Mouse (Mus musculus) intestine, embryonic 15.5 days (tissue): Measurements from ENCODE around the gene Ifi27l2b. TPM values are rescaled to one million over a fixed set of nuclear protein-coding genes. Genes with fewer than 3 reads are reported as not detected.
"Not testable (repeated sequence)": the region's sequence is repeated elsewhere in the genome, so short reads cannot be mapped to it uniquely, and the experiment has no call there.

Experiments used
- ATAC-seq: fragments of 200-750 bp; cut with Nextera tagmentation; 2 replicates; pipeline ENCODE4 v1.8.0; 2017; ENCODE audit warnings: moderate TSS enrichment, moderate library complexity
- H3K27ac ChIP-seq: fragments of 300-500 bp; sonication (generic); 2 replicates; pipeline ENCODE4 v1.5.1; 2015; ENCODE audit warnings: mild to moderate bottlenecking, inconsistent platforms
- H3K27me3 ChIP-seq: fragments of 300-500 bp; sonication (generic); replicated peaks from 2 replicates; pipeline ENCODE4 v1.6.1; 2015; ENCODE audit warnings: inconsistent platforms
- H3K36me3 ChIP-seq: fragments of 300-500 bp; sonication (generic); 2 replicates; pipeline ENCODE4 v1.6.1; 2015; ENCODE audit warnings: inconsistent platforms
- H3K4me1 ChIP-seq: fragments of 300-500 bp; sonication (generic); replicated peaks from 2 replicates; pipeline ENCODE4 v1.6.1; 2015; ENCODE audit warnings: inconsistent platforms
- H3K4me2 ChIP-seq: fragments of 300-500 bp; sonication (generic); replicated peaks from 2 replicates; pipeline ENCODE4 v1.6.1; 2015; ENCODE audit warnings: mild to moderate bottlenecking, inconsistent platforms
- H3K4me3 ChIP-seq: fragments of 300-500 bp; sonication (generic); replicated peaks from 2 replicates; pipeline ENCODE4 v1.5.1; 2015; ENCODE audit warnings: inconsistent platforms
- H3K9ac ChIP-seq: fragments of 300-500 bp; sonication (generic); 2 replicates; pipeline ENCODE4 v1.6.1; 2015; ENCODE audit warnings: inconsistent platforms
- H3K9me3 ChIP-seq: fragments of 300-500 bp; sonication (generic); 2 replicates; pipeline ENCODE4 v1.6.1; 2016; ENCODE audit warnings: inconsistent platforms
- WGBS: fragments of 180-500 bp; shearing (Covaris S2); methylation state at CpG from one replicate; pipeline ENCODE4 v1.1.7; 2015; 5-methylcytosine and 5-hydroxymethylcytosine counted together
- polyA plus RNA-seq: library from polyadenylated mRNA; unstranded; fragments of >200 nt; fragmentation: Nextera tagmentation; extraction: Ambion mirVana; gene quantifications from 2 replicates; pipeline ENCODE4 v1.2.1, GENCODE M21; 2015

Gene Ifi27l2b
- 25.4 and 30.5 TPM in 2 replicates for polyA plus RNA-seq

DNA sequence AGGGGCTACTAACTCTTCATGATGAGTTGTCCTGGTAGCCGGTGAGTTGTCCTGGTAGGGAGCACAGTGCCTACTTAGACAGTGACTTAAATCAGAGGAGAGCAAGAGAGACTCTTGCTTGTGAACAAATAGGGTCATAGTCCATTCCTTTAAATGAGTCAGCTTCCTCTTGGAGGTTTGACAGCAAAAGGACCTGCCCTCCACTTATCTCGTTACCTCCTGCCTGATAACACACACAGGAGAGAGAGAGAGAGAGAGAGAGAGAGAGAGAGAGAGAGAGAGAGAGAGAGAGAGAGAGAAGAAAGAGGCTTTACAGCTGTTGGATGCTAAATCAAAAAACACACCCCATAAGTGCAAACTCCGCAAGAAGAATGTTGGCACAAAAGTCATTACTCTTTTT is at the start of gene Ifi27l2b:
Gene Ifi27l2b, minus strand, starts transcription at position 84 of the 400 bp plus-strand sequence.
- H3K4me2 ChIP-seq = 0 out of 2 replicates have a peak within 1 kb of the TSS, but pooled peaks have one; percentile 17
- 50% methylated on average over 3 of the region's 3 CpGs for WGBS
- H3K9ac ChIP-seq = no peak within 1 kb of the TSS
- ATAC-seq = peak; percentile 96
- H3K4me1 ChIP-seq = 0 out of 2 replicates have a peak, but pooled peaks cover 3% of the 10 kb centered on the region
- no peaks in the 10 kb centered on the region for H3K36me3 ChIP-seq
- H3K4me3 ChIP-seq = no peak within 1 kb of the TSS
- no peaks in the 10 kb centered on the region for H3K27me3 ChIP-seq
- H3K9me3 ChIP-seq = no peaks in the 10 kb centered on the region
- no peak within 1 kb of the TSS for H3K27ac ChIP-seq

GRCm38 (mm10) chr12:103504402-103504801 is 47.4 kb upstream of the Ifi27l2b start:
- Histone ChIP-seq H3K27me3 (no peaks in the 10 kb centered on the region), H3K4me1 (no peaks in the 10 kb centered on the region), H3K9me3 (no peaks in the 10 kb centered on the region), H3K4me2 (no peak overlapping the region), H3K36me3 (no peaks in the 10 kb centered on the region), H3K27ac (no peak overlapping the region), H3K9ac (no peak overlapping the region), H3K4me3 (no peak overlapping the region)
- 63% methylated on average over 3 of the region's 3 CpGs for WGBS
- peak; percentile 55; the same call in 1 of the 2 replicates for ATAC-seq

DNA sequence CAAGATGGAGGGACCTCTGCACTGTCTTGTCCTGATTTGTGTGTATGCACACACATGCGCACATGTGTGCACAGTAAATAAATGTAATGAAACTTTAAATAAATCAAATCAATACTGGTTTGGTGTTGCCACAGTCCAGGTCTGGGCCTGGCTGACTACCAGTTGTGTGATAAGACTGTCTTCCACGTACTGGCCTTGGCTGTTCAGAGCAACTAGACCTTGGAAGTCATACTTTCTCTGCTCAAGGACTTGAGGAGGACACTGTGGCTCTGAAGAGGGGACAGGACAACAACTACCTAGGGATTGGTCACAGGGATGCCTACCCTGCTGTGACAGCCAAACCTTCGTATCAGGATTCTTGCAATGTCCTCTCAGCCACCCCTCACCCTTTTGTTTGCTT is 46.3 kb upstream of the Ifi27l2b start:
- no peak for ATAC-seq

DNA sequence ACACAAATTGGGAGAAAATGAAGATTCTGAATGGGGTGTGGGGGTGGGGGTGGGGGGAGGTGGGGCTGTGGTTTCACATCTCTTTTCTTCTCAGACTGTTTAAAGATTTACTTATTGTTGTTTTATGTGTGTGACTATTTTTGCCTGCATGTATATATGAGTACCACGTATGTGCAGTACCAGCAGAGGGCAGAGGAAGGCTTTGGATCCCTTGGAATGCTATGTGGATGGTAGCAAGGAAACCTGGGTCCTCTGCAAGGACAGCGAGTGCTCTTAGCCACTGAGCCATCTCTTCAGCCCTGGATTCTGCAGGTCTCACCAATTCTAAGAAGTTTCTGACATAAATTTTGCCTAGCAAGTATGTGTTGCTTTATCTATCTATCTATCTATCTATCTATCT is 42.2 kb upstream of the Ifi27l2b start:
- no peaks in the 10 kb centered on the region for H3K27me3 ChIP-seq
- H3K4me1 ChIP-seq = no peaks in the 10 kb centered on the region
- no peak for ATAC-seq
- no peak overlapping the region for H3K9ac ChIP-seq
- WGBS = 80% methylated on average over 2 of the region's 2 CpGs
- no peaks in the 10 kb centered on the region for H3K9me3 ChIP-seq
- no peak overlapping the region for H3K4me2 ChIP-seq
- no peaks in the 10 kb centered on the region for H3K36me3 ChIP-seq
- no peak overlapping the region for H3K4me3 ChIP-seq
- H3K27ac ChIP-seq = no peak overlapping the region

More for the DNA sequence above, 46.3 kb upstream of the Ifi27l2b start:
- H3K9me3 ChIP-seq = no peaks in the 10 kb centered on the region
- H3K4me2 ChIP-seq = no peak overlapping the region
- H3K9ac ChIP-seq = no peak overlapping the region
- H3K27ac ChIP-seq = no peak overlapping the region
- 61% methylated on average over 3 of the region's 3 CpGs for WGBS
- H3K4me3 ChIP-seq = no peak overlapping the region
- no peaks in the 10 kb centered on the region for H3K27me3 ChIP-seq
- H3K4me1 ChIP-seq = no peaks in the 10 kb centered on the region
- no peaks in the 10 kb centered on the region for H3K36me3 ChIP-seq

GRCm38 (mm10) chr12:103498768-103499167 is 41.7 kb upstream of the Ifi27l2b start:
- H3K9ac ChIP-seq = no peak overlapping the region
- no peaks in the 10 kb centered on the region for H3K9me3 ChIP-seq
- no peak for ATAC-seq
- 77% methylated on average over 5 of the region's 5 CpGs for WGBS
- H3K27ac ChIP-seq = no peak overlapping the region
- no peaks in the 10 kb centered on the region for H3K27me3 ChIP-seq
- no peaks in the 10 kb centered on the region for H3K4me1 ChIP-seq
- H3K4me3 ChIP-seq = no peak overlapping the region
- H3K4me2 ChIP-seq = no peak overlapping the region
- H3K36me3 ChIP-seq = no peaks in the 10 kb centered on the region

DNA sequence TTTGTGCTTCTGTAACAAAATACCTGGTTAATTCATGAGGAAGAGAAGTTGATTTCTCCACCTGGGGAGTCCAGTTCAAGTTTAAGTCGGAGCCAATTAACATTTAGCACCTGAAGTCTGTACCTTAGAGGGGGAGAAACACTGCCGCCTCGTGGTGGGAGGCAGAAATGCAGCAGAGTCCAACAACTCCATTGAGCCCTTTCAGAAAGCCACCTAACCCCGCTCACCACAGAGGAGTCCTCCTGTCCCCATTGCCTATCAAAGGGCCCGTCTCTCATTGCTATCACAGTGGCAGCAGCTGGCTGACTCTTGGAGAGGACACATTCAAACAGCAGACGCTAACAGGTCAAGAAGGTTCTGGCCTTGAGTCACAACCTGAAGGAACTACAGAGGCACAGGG is 37.5 kb upstream of the Ifi27l2b start:
- no peak overlapping the region for H3K4me3 ChIP-seq
- WGBS = 23% methylated on average over 6 of the region's 6 CpGs
- H3K9me3 ChIP-seq = no peaks in the 10 kb centered on the region
- H3K36me3 ChIP-seq = no peaks in the 10 kb centered on the region
- H3K27me3 ChIP-seq = no peaks in the 10 kb centered on the region
- H3K4me2 ChIP-seq = no peak overlapping the region
- no peak for ATAC-seq
- H3K4me1 ChIP-seq = no peaks in the 10 kb centered on the region
- no peak overlapping the region for H3K9ac ChIP-seq
- no peak overlapping the region for H3K27ac ChIP-seq

DNA sequence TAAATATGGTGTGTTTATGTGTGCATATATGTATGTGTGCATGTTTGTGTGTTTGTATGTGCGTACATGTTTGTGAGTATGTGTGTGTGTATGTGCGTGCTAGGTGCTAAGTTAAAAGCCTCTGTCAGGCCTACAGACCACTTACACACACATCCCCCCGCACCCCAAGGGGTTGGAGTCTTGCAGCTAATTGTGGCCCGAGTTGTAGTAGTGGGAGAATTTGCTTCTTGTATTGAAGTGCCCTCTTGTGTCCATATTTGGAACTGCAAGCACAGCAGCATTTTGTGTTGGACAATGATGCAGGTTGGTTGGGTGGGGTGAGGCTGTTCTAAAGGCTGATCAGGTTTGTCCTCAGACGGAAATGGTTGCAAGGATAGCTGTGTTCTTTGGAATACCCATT is 35.7 kb upstream of the Ifi27l2b start:
- H3K4me3 ChIP-seq = no peak overlapping the region
- H3K27me3 ChIP-seq = no peaks in the 10 kb centered on the region
- H3K36me3 ChIP-seq = no peaks in the 10 kb centered on the region
- no peak overlapping the region for H3K27ac ChIP-seq
- no peak overlapping the region for H3K9ac ChIP-seq
- no peaks in the 10 kb centered on the region for H3K4me1 ChIP-seq
- WGBS = 36% methylated on average over 5 of the region's 5 CpGs
- no peak overlapping the region for H3K4me2 ChIP-seq
- H3K9me3 ChIP-seq = no peaks in the 10 kb centered on the region
- ATAC-seq = peak; percentile 60

GRCm38 (mm10) chr12:103491091-103491730 is 34.2 kb upstream of the Ifi27l2b start:
- H3K36me3 ChIP-seq = no peaks in the 10 kb centered on the region
- no peak overlapping the region for H3K4me2 ChIP-seq
- no peaks in the 10 kb centered on the region for H3K4me1 ChIP-seq
- H3K9ac ChIP-seq = no peak overlapping the region
- no peak overlapping the region for H3K27ac ChIP-seq
- no peaks in the 10 kb centered on the region for H3K27me3 ChIP-seq
- WGBS = 65% methylated on average over 3 of the region's 3 CpGs
- H3K4me3 ChIP-seq = no peak overlapping the region
- H3K9me3 ChIP-seq = no peaks in the 10 kb centered on the region
- ATAC-seq = no peak

GRCm38 (mm10) chr12:103487750-103488149 is 30.7 kb upstream of the Ifi27l2b start:
- no peaks in the 10 kb centered on the region for H3K4me1 ChIP-seq
- no peak overlapping the region for H3K27ac ChIP-seq
- no peak overlapping the region for H3K4me3 ChIP-seq
- H3K4me2 ChIP-seq = no peak overlapping the region
- WGBS = 62% methylated on average over 2 of the region's 2 CpGs
- H3K9me3 ChIP-seq = no peaks in the 10 kb centered on the region
- no peak overlapping the region for H3K9ac ChIP-seq
- H3K36me3 ChIP-seq = no peaks in the 10 kb centered on the region
- no peak for ATAC-seq
- no peaks in the 10 kb centered on the region for H3K27me3 ChIP-seq

DNA sequence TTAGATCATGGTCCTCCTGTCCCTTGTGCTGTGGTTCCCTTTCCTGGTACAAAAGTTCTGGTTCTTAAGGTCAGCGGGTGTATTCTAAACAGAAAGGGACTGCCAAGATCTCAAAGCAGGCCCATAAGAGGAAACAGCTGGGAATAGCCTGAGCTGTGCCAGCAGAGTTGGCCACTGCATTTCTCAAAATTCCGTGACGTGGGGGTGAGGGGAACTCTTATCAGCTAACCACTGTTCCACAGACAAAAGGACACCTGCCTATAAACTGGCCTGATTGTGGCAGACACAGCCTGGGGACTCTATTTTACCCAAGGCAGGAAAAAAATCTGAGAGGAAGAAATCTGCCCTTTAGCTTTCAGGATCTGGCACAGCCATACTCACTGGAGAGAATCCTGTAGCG is 30.3 kb upstream of the Ifi27l2b start:
- no peak for ATAC-seq
- 59% methylated on average over 4 of the region's 4 CpGs for WGBS
- no peak overlapping the region for H3K4me2 ChIP-seq
- no peak overlapping the region for H3K9ac ChIP-seq
- no peak overlapping the region for H3K27ac ChIP-seq
- H3K36me3 ChIP-seq = no peaks in the 10 kb centered on the region
- H3K4me1 ChIP-seq = no peaks in the 10 kb centered on the region
- H3K27me3 ChIP-seq = no peaks in the 10 kb centered on the region
- H3K9me3 ChIP-seq = no peaks in the 10 kb centered on the region
- H3K4me3 ChIP-seq = no peak overlapping the region

DNA sequence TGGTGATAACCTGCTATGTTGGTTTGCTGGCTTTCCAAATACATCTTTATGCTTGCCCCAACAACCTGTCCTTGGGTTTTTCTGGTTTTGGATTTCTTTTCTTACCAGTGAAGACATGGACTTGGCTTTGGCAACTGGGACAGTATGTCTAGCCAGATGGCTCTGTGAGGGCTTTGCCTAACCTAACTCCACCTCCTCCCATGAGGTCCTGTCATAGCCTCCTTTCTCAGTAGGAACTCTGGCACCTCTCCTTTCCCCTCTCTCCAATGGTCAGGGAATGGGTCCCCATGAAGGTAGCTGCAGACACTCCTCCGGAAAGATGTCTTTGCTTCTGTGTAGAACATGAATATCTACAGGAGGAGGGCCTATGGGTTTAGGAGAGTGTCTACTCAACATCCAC is 29.7 kb upstream of the Ifi27l2b start:
- no peak overlapping the region for H3K4me2 ChIP-seq
- H3K27ac ChIP-seq = no peak overlapping the region
- no peak overlapping the region for H3K4me3 ChIP-seq
- no peak overlapping the region for H3K9ac ChIP-seq
- no peaks in the 10 kb centered on the region for H3K27me3 ChIP-seq
- H3K9me3 ChIP-seq = no peaks in the 10 kb centered on the region
- WGBS = 86% methylated on average over 1 of the region's 1 CpGs
- no peak for ATAC-seq
- no peaks in the 10 kb centered on the region for H3K4me1 ChIP-seq
- H3K36me3 ChIP-seq = no peaks in the 10 kb centered on the region

DNA sequence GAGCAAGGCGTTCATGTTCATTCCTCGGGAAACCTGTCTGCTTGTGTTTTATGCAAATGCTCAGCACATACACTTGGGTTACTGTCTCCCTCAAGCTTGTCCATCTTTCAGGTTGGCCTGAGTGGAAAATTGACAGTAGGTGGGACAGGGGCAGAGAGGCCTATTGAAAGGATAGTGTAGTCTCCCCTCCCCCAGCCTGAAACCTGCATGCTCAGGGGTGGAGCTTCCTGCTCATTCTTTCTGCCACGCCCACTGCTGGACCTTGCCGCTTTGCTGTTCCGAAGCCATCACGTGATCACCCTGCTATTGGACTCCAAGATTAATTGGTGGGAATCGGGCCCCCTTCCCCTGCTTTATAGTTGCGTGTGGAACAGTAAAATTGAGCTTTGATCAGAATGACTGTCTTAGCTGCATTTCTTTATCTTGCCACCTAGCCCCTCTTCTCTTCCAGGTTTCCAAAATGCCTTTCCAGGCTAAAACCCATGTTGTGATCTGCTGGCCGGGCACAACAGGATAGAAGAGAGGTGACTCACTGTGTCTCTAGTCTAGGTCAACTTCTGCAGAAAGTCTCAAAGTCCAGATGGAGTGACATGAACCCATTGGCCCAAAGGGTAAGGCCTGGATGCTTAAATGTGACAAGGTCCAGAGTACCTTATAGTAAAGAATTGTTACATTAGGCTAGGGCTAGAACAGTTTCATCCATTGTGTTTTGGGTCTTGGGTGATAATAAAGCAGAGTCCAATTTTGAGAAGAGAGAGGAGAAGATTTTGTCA is 27.4 kb upstream of the Ifi27l2b start:
- H3K4me1 ChIP-seq, H3K9ac ChIP-seq, H3K27me3 ChIP-seq, H3K4me2 ChIP-seq, H3K27ac ChIP-seq, H3K36me3 ChIP-seq, H3K4me3 ChIP-seq, H3K9me3 ChIP-seq: not testable (repeated sequence)
- ATAC-seq = peak; percentile 76
- WGBS = 56% methylated on average over 9 of the region's 9 CpGs

DNA sequence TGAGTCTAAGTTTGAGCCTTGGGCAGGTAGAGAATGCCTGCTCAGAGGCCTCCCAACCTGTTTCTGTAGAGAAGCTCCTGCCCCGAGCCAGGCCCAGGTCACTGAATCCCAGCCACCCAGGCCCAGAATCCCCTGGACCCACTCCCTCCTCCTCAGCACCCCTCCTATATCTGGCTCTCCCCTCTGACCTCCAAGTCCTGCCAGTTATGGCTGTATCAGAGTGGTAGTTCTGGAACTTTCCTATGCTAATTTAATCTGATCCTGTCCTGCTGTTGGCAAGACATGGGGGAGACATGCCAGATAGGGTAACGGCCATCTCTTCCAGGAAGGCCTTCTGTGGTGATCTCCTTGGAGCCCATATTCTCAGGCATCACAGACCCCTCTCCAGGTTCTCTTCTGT is 25.8 kb upstream of the Ifi27l2b start:
- ATAC-seq = no peak
- 86% methylated on average over 2 of the region's 2 CpGs for WGBS
- no peaks in the 10 kb centered on the region for H3K36me3 ChIP-seq
- H3K4me3 ChIP-seq = no peak overlapping the region
- H3K27me3 ChIP-seq = no peaks in the 10 kb centered on the region
- no peaks in the 10 kb centered on the region for H3K4me1 ChIP-seq
- no peaks in the 10 kb centered on the region for H3K9me3 ChIP-seq
- no peak overlapping the region for H3K9ac ChIP-seq
- H3K4me2 ChIP-seq = no peak overlapping the region
- no peak overlapping the region for H3K27ac ChIP-seq
